Mouse (Mus musculus) left cerebral cortex, postnatal 10 days (tissue): Measurements from ENCODE around the gene Cep112. TPM values are rescaled to one million over a fixed set of nuclear protein-coding genes. Genes with fewer than 3 reads are reported as not detected.

Experiments used
- DNase-seq, 2 experiments: peaks; one replicate each; pipeline ENCODE4 v3.0.0; 2021 to 2022; ENCODE audit warnings: low spot score in 2 of 2, mixed read lengths in 1 of 2; ENCODE audit errors: extremely low spot score in 1 of 2
- intact Hi-C: fragments of 180-260 bp; cut with DNase I; formaldehyde crosslinking; loops from one replicate; pipeline ENCODE4 v1.15.1; 2025
- total RNA-seq, 2 experiments: library from RNA; stranded (reverse); gene quantifications; 2 replicates each; pipeline ENCODE4 v1.2.3; 2021

Cep112 gene
- 10 to 100 TPM in 1 of 2 experiments, 1 to 10 TPM in 1; 8.0 to 10.4 TPM for total RNA-seq

- peak; percentile 97 to 99 for DNase-seq
- intact Hi-C loops, result no loop called here
Measured at GRCm38 (mm10) chr11:108424889-108425591, at the start of gene Cep112. Gene Cep112, plus strand, starts transcription at chr11:108425192.

GRCm38 (mm10) chr11:108376815-108377214, 48.2 kb upstream of the Cep112 start:
- DNase-seq, result no peak
- intact Hi-C loops, result loop anchor here (5.0 kb wide), 2 partner anchors 250 to 515 kb away; no protein-coding TSS in a partner anchor

- DNase-seq, result peak; percentile 71 to 85
- intact Hi-C loops, result loop anchor here (2.0 to 5.0 kb wide), 3 partner anchors 251 to 516 kb away; no protein-coding TSS in a partner anchor
Measured at GRCm38 (mm10) chr11:108377680-108378362, 47.2 kb upstream of the Cep112 start.

GRCm38 (mm10) chr11:108378363-108378751, 46.6 kb upstream of the Cep112 start:
- no peak for DNase-seq
- intact Hi-C loops, result loop anchor here (2.0 to 5.0 kb wide), 3 partner anchors 251 to 516 kb away; no protein-coding TSS in a partner anchor

GRCm38 (mm10) chr11:108382664-108383063, 42.3 kb upstream of the Cep112 start:
- intact Hi-C loops, result no loop called here
- DNase-seq, result no peak

GRCm38 (mm10) chr11:108384920-108385665, 39.9 kb upstream of the Cep112 start:
- intact Hi-C loops, result no loop called here
- DNase-seq, result no peak

GRCm38 (mm10) chr11:108385666-108386024, 39.3 kb upstream of the Cep112 start:
- DNase-seq, result no peak
- intact Hi-C loops, result no loop called here

- intact Hi-C loops, result no loop called here
- DNase-seq, result no peak
Measured at GRCm38 (mm10) chr11:108395061-108395460, 29.9 kb upstream of the Cep112 start.

- intact Hi-C loops, result no loop called here
- no peak for DNase-seq
Measured at GRCm38 (mm10) chr11:108396076-108396829, 28.7 kb upstream of the Cep112 start.

GRCm38 (mm10) chr11:108409876-108410644, 14.9 kb upstream of the Cep112 start:
- DNase-seq, result no peak
- intact Hi-C loops, result no loop called here

- no peak for DNase-seq
- intact Hi-C loops, result loop anchor here (5.0 kb wide), 1 partner anchor 389 kb away; no protein-coding TSS in a partner anchor
Measured at GRCm38 (mm10) chr11:108416360-108416759, 8.6 kb upstream of the Cep112 start.

- no peak for DNase-seq
- intact Hi-C loops, result loop anchor here (2.0 to 5.0 kb wide), 2 partner anchors 391 to 556 kb away; no protein-coding TSS in a partner anchor
Measured at GRCm38 (mm10) chr11:108418540-108418939, 6.5 kb upstream of the Cep112 start.

- no peak for DNase-seq
- intact Hi-C loops, result loop anchor here (2.0 to 5.0 kb wide), 2 partner anchors 392 to 556 kb away; no protein-coding TSS in a partner anchor
Measured at GRCm38 (mm10) chr11:108419242-108419641, 5.8 kb upstream of the Cep112 start.

- DNase-seq, result no peak
- intact Hi-C loops, result no loop called here
Measured at GRCm38 (mm10) chr11:108420751-108421150, 4.2 kb upstream of the Cep112 start.

GRCm38 (mm10) chr11:108423221-108423620, 1.8 kb upstream of the Cep112 start:
- intact Hi-C loops, result no loop called here

GRCm38 (mm10) chr11:108424111-108424510, 881 bp upstream of the Cep112 start:
- intact Hi-C loops, result no loop called here
- DNase-seq, result no peak

More at GRCm38 (mm10) chr11:108423221-108423620, 1.8 kb upstream of the Cep112 start:
- no peak for DNase-seq

GRCm38 (mm10) chr11:108425592-108425921, 565 bp downstream of the Cep112 start:
- intact Hi-C loops, result no loop called here
- peak in 1 of 2 experiments; percentile 13 for DNase-seq

- DNase-seq, result no peak
- intact Hi-C loops, result no loop called here
Measured at GRCm38 (mm10) chr11:108426086-108426485, 1.1 kb downstream of the Cep112 start.
